Mouse (Mus musculus) c-Kit-positive CD71-positive TER-119-positive erythroid progenitor cells, embryonic 14.5 days (primary cell): ENCODE data around the gene Nsmce4a.
"Not testable (repeated sequence)": the region's sequence is repeated elsewhere in the genome, so short reads cannot be mapped to it uniquely, and the experiment has no call there.

Experiments used
- DNase-seq: peaks from one replicate; pipeline ENCODE4 v3.0.0-alpha.2; 2013; ENCODE audit warnings: low spot score

The Nsmce4a gene

GRCm38 (mm10) chr7:130572821-130573220 lies at the start of gene Nsmce4a:
Gene Nsmce4a, minus strand, starts transcription at chr7:130573118.
- DNase-seq: no peak

- DNase-seq: no peak
Observed at GRCm38 (mm10) chr7:130622359-130622758, 49.4 kb upstream of the Nsmce4a start.

- no peak for DNase-seq
Observed at GRCm38 (mm10) chr7:130621953-130622352, 49.0 kb upstream of the Nsmce4a start.

GRCm38 (mm10) chr7:130621068-130621467 lies 48.1 kb upstream of the Nsmce4a start:
- no peak for DNase-seq

GRCm38 (mm10) chr7:130617591-130617990 lies 44.7 kb upstream of the Nsmce4a start:
- DNase-seq: no peak

- DNase-seq: no peak
Observed at GRCm38 (mm10) chr7:130613973-130614372, 41.1 kb upstream of the Nsmce4a start.

- no peak for DNase-seq
Observed at GRCm38 (mm10) chr7:130606958-130607357, 34.0 kb upstream of the Nsmce4a start.

- DNase-seq: no peak
Observed at GRCm38 (mm10) chr7:130605111-130605510, 32.2 kb upstream of the Nsmce4a start.

GRCm38 (mm10) chr7:130604390-130604789 lies 31.5 kb upstream of the Nsmce4a start:
- no peak for DNase-seq

GRCm38 (mm10) chr7:130603556-130603955 lies 30.6 kb upstream of the Nsmce4a start:
- DNase-seq: no peak

- no peak for DNase-seq
Observed at GRCm38 (mm10) chr7:130602804-130603203, 29.9 kb upstream of the Nsmce4a start.

GRCm38 (mm10) chr7:130600546-130600945 lies 27.6 kb upstream of the Nsmce4a start:
- DNase-seq: no peak

GRCm38 (mm10) chr7:130600074-130600473 lies 27.2 kb upstream of the Nsmce4a start:
- no peak for DNase-seq

GRCm38 (mm10) chr7:130597546-130597945 lies 24.6 kb upstream of the Nsmce4a start:
- no peak for DNase-seq

- not testable (repeated sequence) for DNase-seq
Observed at GRCm38 (mm10) chr7:130596079-130596855, 23.3 kb upstream of the Nsmce4a start.

GRCm38 (mm10) chr7:130593375-130594239 lies 20.7 kb upstream of the Nsmce4a start:
- not testable (repeated sequence) for DNase-seq

- not testable (repeated sequence) for DNase-seq
Observed at GRCm38 (mm10) chr7:130592975-130593374, 20.1 kb upstream of the Nsmce4a start.

- DNase-seq: no peak
Observed at GRCm38 (mm10) chr7:130590845-130591437, 18.0 kb upstream of the Nsmce4a start.

GRCm38 (mm10) chr7:130590081-130590828 lies 17.3 kb upstream of the Nsmce4a start:
- DNase-seq: no peak

- no peak for DNase-seq
Observed at GRCm38 (mm10) chr7:130586521-130587072, 13.7 kb upstream of the Nsmce4a start.

- DNase-seq: no peak
Observed at GRCm38 (mm10) chr7:130578607-130579006, 5.7 kb upstream of the Nsmce4a start.

- no peak for DNase-seq
Observed at GRCm38 (mm10) chr7:130578066-130578465, 5.1 kb upstream of the Nsmce4a start.
